Mouse (Mus musculus): ENCODE data around the gene Vav1.
"Not testable (repeated sequence)": the region's sequence is repeated elsewhere in the genome, so short reads cannot be mapped to it uniquely, and the experiment has no call there.

Gene Vav1

GRCm38 (mm10) chr17:57279591-57280224 is 808 bp downstream of the Vav1 start:
- no peak for DNase-seq (ENCODE audit: low spot score in 2 of 2)

GRCm38 (mm10) chr17:57280411-57280810 is 1.5 kb downstream of the Vav1 start:
- peak in 1 of 2 experiments; percentile 38 for DNase-seq (ENCODE audit: low spot score in 2 of 2)

- no peak for DNase-seq (ENCODE audit: low spot score in 2 of 2)
Observed at GRCm38 (mm10) chr17:57283906-57284305, 5.0 kb downstream of the Vav1 start.

GRCm38 (mm10) chr17:57285077-57285476 is 6.2 kb downstream of the Vav1 start:
- DNase-seq (ENCODE audit: low spot score in 2 of 2) = no peak

GRCm38 (mm10) chr17:57286718-57287355 is 7.9 kb downstream of the Vav1 start:
- DNase-seq (ENCODE audit: low spot score in 2 of 2) = no peak

GRCm38 (mm10) chr17:57289252-57289651 is 10.4 kb downstream of the Vav1 start:
- DNase-seq (ENCODE audit: low spot score in 2 of 2) = no peak

- peak; percentile 17 to 34 for DNase-seq (ENCODE audit: low spot score in 2 of 2)
Observed at GRCm38 (mm10) chr17:57290001-57290670, 11.2 kb downstream of the Vav1 start.

GRCm38 (mm10) chr17:57290671-57291055 is 11.8 kb downstream of the Vav1 start:
- DNase-seq (ENCODE audit: low spot score in 2 of 2) = no peak

- no peak for DNase-seq (ENCODE audit: low spot score in 2 of 2)
Observed at GRCm38 (mm10) chr17:57292302-57292701, 13.4 kb downstream of the Vav1 start.

GRCm38 (mm10) chr17:57292968-57293367 is 14.1 kb downstream of the Vav1 start:
- DNase-seq (ENCODE audit: low spot score in 2 of 2) = no peak

GRCm38 (mm10) chr17:57295935-57296334 is 17.0 kb downstream of the Vav1 start:
- DNase-seq (ENCODE audit: low spot score in 2 of 2) = no peak

GRCm38 (mm10) chr17:57297040-57297439 is 18.1 kb downstream of the Vav1 start:
- no peak for DNase-seq (ENCODE audit: low spot score in 2 of 2)

GRCm38 (mm10) chr17:57305593-57305992 is 26.7 kb downstream of the Vav1 start:
- no peak for DNase-seq (ENCODE audit: low spot score in 2 of 2)

- DNase-seq (ENCODE audit: low spot score in 2 of 2) = no peak
Observed at GRCm38 (mm10) chr17:57307074-57307473, 28.2 kb downstream of the Vav1 start.

GRCm38 (mm10) chr17:57311801-57312200 is 32.9 kb downstream of the Vav1 start:
- DNase-seq (ENCODE audit: low spot score in 2 of 2) = no peak

GRCm38 (mm10) chr17:57327615-57328014 is 48.7 kb downstream of the Vav1 start:
- DNase-seq (ENCODE audit: low spot score in 2 of 2) = no peak

- DNase-seq (ENCODE audit: low spot score in 2 of 2) = no peak
Observed at GRCm38 (mm10) chr17:57328944-57329343, 50.0 kb downstream of the Vav1 start.

GRCm38 (mm10) chr17:57330993-57331392 is 52.1 kb downstream of the Vav1 start:
- DNase-seq (ENCODE audit: low spot score in 2 of 2) = no peak

- no peak for DNase-seq (ENCODE audit: low spot score in 2 of 2)
Observed at GRCm38 (mm10) chr17:57332241-57332640, 53.3 kb downstream of the Vav1 start.

GRCm38 (mm10) chr17:57334001-57334760 is 55.3 kb downstream of the Vav1 start:
- DNase-seq (ENCODE audit: low spot score in 2 of 2) = no peak

- DNase-seq (ENCODE audit: low spot score in 2 of 2) = peak; percentile 65 to 82
Observed at GRCm38 (mm10) chr17:57334761-57335150, 55.9 kb downstream of the Vav1 start.

GRCm38 (mm10) chr17:57335194-57335593 is 56.3 kb downstream of the Vav1 start:
- not testable (repeated sequence) for DNase-seq (ENCODE audit: low spot score in 2 of 2)

Measured in frontal cortex, postnatal 10 days (tissue).